Mouse (Mus musculus) stomach, embryonic 14.5 days (tissue): ENCODE data around the gene Cdpf1. TPM values are rescaled to one million over a fixed set of nuclear protein-coding genes. Genes with fewer than 3 reads are reported as not detected.

Experiments used
- ATAC-seq: fragments of 200-750 bp; cut with Nextera tagmentation; 2 replicates; pipeline ENCODE4 v1.8.0; 2017; ENCODE audit warnings: low read depth, moderate TSS enrichment; ENCODE audit not compliant: insufficient number of reproducible peaks, insufficient read depth, low FRiP score
- H3K27ac ChIP-seq: fragments of 300-500 bp; sonication (generic); 2 replicates; pipeline ENCODE4 v1.5.1; 2014; ENCODE audit warnings: mild to moderate bottlenecking, low read length, moderate library complexity, mixed read lengths
- H3K27me3 ChIP-seq: fragments of 300-500 bp; sonication (generic); 2 replicates; pipeline ENCODE4 v1.6.1; 2014; ENCODE audit warnings: low read length, control low read depth, mixed read lengths; ENCODE audit not compliant: control insufficient read depth, insufficient read depth
- H3K36me3 ChIP-seq: fragments of 300-500 bp; sonication (generic); 2 replicates; pipeline ENCODE4 v1.6.1; 2014; ENCODE audit warnings: mild to moderate bottlenecking, control low read depth, low read length, moderate library complexity, mixed read lengths; ENCODE audit not compliant: control insufficient read depth, insufficient read depth
- H3K4me1 ChIP-seq: fragments of 300-500 bp; sonication (generic); 2 replicates; pipeline ENCODE4 v1.6.1; 2014; ENCODE audit warnings: low read length, control low read depth, mixed read lengths; ENCODE audit not compliant: control insufficient read depth, insufficient read depth
- H3K4me2 ChIP-seq: fragments of 300-500 bp; sonication (generic); replicated peaks from 2 replicates; pipeline ENCODE4 v1.6.1; 2014; ENCODE audit warnings: low read depth, low read length, control low read depth
- H3K4me3 ChIP-seq: fragments of 300-500 bp; sonication (generic); 2 replicates; pipeline ENCODE4 v1.5.1; 2014; ENCODE audit warnings: low read depth, low read length, control low read depth
- H3K9ac ChIP-seq: fragments of 300-500 bp; sonication (generic); replicated peaks from 2 replicates; pipeline ENCODE4 v1.6.1; 2014; ENCODE audit warnings: low read depth, mild to moderate bottlenecking, control low read depth, low read length, moderate library complexity, mixed read lengths
- H3K9me3 ChIP-seq: fragments of 300-500 bp; sonication (generic); 2 replicates; pipeline ENCODE4 v1.6.1; 2016; ENCODE audit warnings: low read depth, low read length, control low read depth; ENCODE audit not compliant: control insufficient read depth
- WGBS: fragments of 180-500 bp; shearing (Covaris S2); extraction: QIAGEN DNeasy Blood & Tissue Kit; methylation state at CpG from one replicate; pipeline ENCODE4 v1.1.7; 2014; 5-methylcytosine and 5-hydroxymethylcytosine counted together
- polyA plus RNA-seq: library from polyadenylated mRNA; unstranded; fragments of >200 nt; fragmentation: Nextera tagmentation; extraction: Ambion mirVana; gene quantifications from 2 replicates; pipeline ENCODE4 v1.2.1, GENCODE M21; 2014

Gene Cdpf1
- polyA plus RNA-seq, 1 experiment from 2014 or later: 27.1 TPM

- H3K9me3 ChIP-seq: no peaks in the 10 kb centered on the region
- 94% methylated on average over 8 of the region's 8 CpGs for WGBS
- no peak overlapping the region for H3K9ac ChIP-seq
- H3K27ac ChIP-seq: no peak overlapping the region
- no peaks in the 10 kb centered on the region for H3K36me3 ChIP-seq
- ATAC-seq: no peak
- no peak overlapping the region for H3K4me2 ChIP-seq
- no peaks in the 10 kb centered on the region for H3K27me3 ChIP-seq
- no peaks in the 10 kb centered on the region for H3K4me1 ChIP-seq
- H3K4me3 ChIP-seq: no peak overlapping the region
Observed at GRCm38 (mm10) chr15:85798676-85799075, 12.8 kb downstream of the Cdpf1 start.

GRCm38 (mm10) chr15:85795516-85795915 is 16.0 kb downstream of the Cdpf1 start:
- H3K4me3 ChIP-seq: no peak overlapping the region
- H3K27ac ChIP-seq: no peak overlapping the region
- no peaks in the 10 kb centered on the region for H3K4me1 ChIP-seq
- H3K27me3 ChIP-seq: no peaks in the 10 kb centered on the region
- H3K9ac ChIP-seq: no peak overlapping the region
- H3K9me3 ChIP-seq: no peaks in the 10 kb centered on the region
- ATAC-seq: no peak
- no peak overlapping the region for H3K4me2 ChIP-seq
- WGBS: 76% methylated on average over 6 of the region's 6 CpGs
- no peaks in the 10 kb centered on the region for H3K36me3 ChIP-seq

GRCm38 (mm10) chr15:85792819-85793218 is 18.7 kb downstream of the Cdpf1 start:
- Histone ChIP-seq H3K27me3 (no peaks in the 10 kb centered on the region), H3K4me2 (no peak overlapping the region), H3K4me1 (no peaks in the 10 kb centered on the region), H3K36me3 (no peaks in the 10 kb centered on the region), H3K4me3 (no peak overlapping the region), H3K9ac (no peak overlapping the region), H3K27ac (no peak overlapping the region), H3K9me3 (no peaks in the 10 kb centered on the region)
- ATAC-seq: no peak
- 69% methylated on average over 1 of the region's 1 CpGs for WGBS

GRCm38 (mm10) chr15:85791449-85791848 is 20.0 kb downstream of the Cdpf1 start:
- no peaks in the 10 kb centered on the region for H3K4me1 ChIP-seq
- ATAC-seq: no peak
- H3K4me3 ChIP-seq: no peak overlapping the region
- H3K9me3 ChIP-seq: no peaks in the 10 kb centered on the region
- no peaks in the 10 kb centered on the region for H3K27me3 ChIP-seq
- H3K27ac ChIP-seq: no peak overlapping the region
- WGBS: 89% methylated on average over 4 of the region's 4 CpGs
- H3K9ac ChIP-seq: no peak overlapping the region
- H3K4me2 ChIP-seq: no peak overlapping the region
- H3K36me3 ChIP-seq: no peaks in the 10 kb centered on the region

- Histone ChIP-seq H3K4me1 (no peaks in the 10 kb centered on the region), H3K27me3 (no peaks in the 10 kb centered on the region), H3K27ac (no peak overlapping the region), H3K36me3 (no peaks in the 10 kb centered on the region), H3K4me2 (no peak overlapping the region), H3K9me3 (no peaks in the 10 kb centered on the region), H3K9ac (no peak overlapping the region), H3K4me3 (no peak overlapping the region)
- ATAC-seq: no peak
- 75% methylated on average over 16 of the region's 16 CpGs for WGBS
Observed at GRCm38 (mm10) chr15:85788633-85789032, 22.9 kb downstream of the Cdpf1 start.

- H3K36me3 ChIP-seq: no peaks in the 10 kb centered on the region
- H3K4me1 ChIP-seq: no peaks in the 10 kb centered on the region
- ATAC-seq: no peak
- H3K27me3 ChIP-seq: no peaks in the 10 kb centered on the region
- no peak overlapping the region for H3K27ac ChIP-seq
- H3K9me3 ChIP-seq: no peaks in the 10 kb centered on the region
- H3K4me3 ChIP-seq: no peak overlapping the region
- no peak overlapping the region for H3K9ac ChIP-seq
- no peak overlapping the region for H3K4me2 ChIP-seq
- 86% methylated on average over 4 of the region's 4 CpGs for WGBS
Observed at GRCm38 (mm10) chr15:85788051-85788450, 23.4 kb downstream of the Cdpf1 start.

GRCm38 (mm10) chr15:85787482-85787881 is 24.0 kb downstream of the Cdpf1 start:
- H3K9ac ChIP-seq: no peak overlapping the region
- no peak for ATAC-seq
- WGBS: 84% methylated on average over 6 of the region's 6 CpGs

GRCm38 (mm10) chr15:85786711-85787110 is 24.8 kb downstream of the Cdpf1 start:
- WGBS: 74% methylated on average over 5 of the region's 5 CpGs
- no peak overlapping the region for H3K4me2 ChIP-seq
- H3K9ac ChIP-seq: no peak overlapping the region
- H3K27ac ChIP-seq: no peak overlapping the region
- H3K27me3 ChIP-seq: no peaks in the 10 kb centered on the region
- H3K36me3 ChIP-seq: no peaks in the 10 kb centered on the region
- ATAC-seq: no peak
- no peaks in the 10 kb centered on the region for H3K4me1 ChIP-seq
- no peak overlapping the region for H3K4me3 ChIP-seq
- no peaks in the 10 kb centered on the region for H3K9me3 ChIP-seq

More at GRCm38 (mm10) chr15:85787482-85787881, 24.0 kb downstream of the Cdpf1 start:
- no peak overlapping the region for H3K27ac ChIP-seq
- H3K27me3 ChIP-seq: no peaks in the 10 kb centered on the region
- no peak overlapping the region for H3K4me2 ChIP-seq
- H3K4me1 ChIP-seq: no peaks in the 10 kb centered on the region
- no peak overlapping the region for H3K4me3 ChIP-seq
- H3K9me3 ChIP-seq: no peaks in the 10 kb centered on the region
- H3K36me3 ChIP-seq: no peaks in the 10 kb centered on the region

- H3K4me1 ChIP-seq: no peaks in the 10 kb centered on the region
- no peaks in the 10 kb centered on the region for H3K9me3 ChIP-seq
- no peak for ATAC-seq
- WGBS: 95% methylated on average over 3 of the region's 3 CpGs
- H3K36me3 ChIP-seq: no peaks in the 10 kb centered on the region
- H3K9ac ChIP-seq: no peak overlapping the region
- H3K4me2 ChIP-seq: no peak overlapping the region
- no peak overlapping the region for H3K27ac ChIP-seq
- no peak overlapping the region for H3K4me3 ChIP-seq
- no peaks in the 10 kb centered on the region for H3K27me3 ChIP-seq
Observed at GRCm38 (mm10) chr15:85784341-85784740, 27.2 kb downstream of the Cdpf1 start.
